ENCODE assay signal across 8 mouse cellular contexts in the genomic region with DNA sequence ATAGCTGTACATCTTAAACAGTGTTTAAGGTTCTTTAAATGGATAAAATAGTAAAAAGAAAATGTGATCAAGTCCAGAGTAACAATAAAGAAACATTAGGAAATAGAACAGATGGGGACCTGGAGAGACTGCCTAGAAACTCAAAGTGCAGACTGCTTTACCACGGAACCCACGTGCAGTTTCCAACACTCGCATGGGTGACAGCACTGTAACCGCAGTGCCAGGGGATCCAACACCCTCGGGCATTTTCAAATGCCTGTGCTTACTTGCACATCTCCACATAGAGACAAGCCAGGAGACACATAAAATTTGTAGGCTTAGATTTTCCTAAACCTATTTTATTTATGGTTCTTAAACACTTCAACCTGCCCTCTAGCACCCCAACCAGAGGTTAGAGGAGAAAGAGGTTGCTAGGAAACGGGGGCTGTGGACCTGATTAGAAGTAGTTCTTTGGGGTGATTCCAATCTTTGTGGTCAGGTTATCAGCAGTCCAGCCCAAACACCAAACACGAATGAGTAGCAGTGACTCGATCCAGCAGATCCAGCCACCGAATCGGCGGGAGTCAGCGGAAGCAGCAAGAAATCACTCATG. TPM values are rescaled to one million over a fixed set of nuclear protein-coding genes. Genes with fewer than 3 reads are reported as not detected.
DNase-seq lines count a peak whose midpoint lies in the region; ATAC-seq and TF ChIP-seq lines count a peak whose summit lies in the region.

No protein-coding gene starts in this region.

- peak overlapping the region; percentile 44 for H3K4me3 ChIP-seq in heart, embryonic 16.5 days (ENCODE audit: low read length)
- peak overlapping the region; percentile 37 to 76 for H3K4me3 ChIP-seq in MEL (ENCODE audit: control insufficient read depth in 1 of 2, insufficient read depth in 1 of 2, low read depth in 2 of 2, low read length in 2 of 2)
- peak overlapping the region; percentile 28 for H3K4me3 ChIP-seq in hindbrain, embryonic 13.5 days
- peak overlapping the region; percentile 26 for H3K4me3 ChIP-seq in midbrain, embryonic 14.5 days (replicated peaks; ENCODE audit: low read depth, low read length)

- 37% methylated on average over 12 of the region's 12 CpGs for WGBS in heart, embryonic 16.5 days
- WGBS in hindbrain, embryonic 13.5 days: 53% methylated on average over 12 of the region's 12 CpGs
- WGBS in midbrain, embryonic 14.5 days: 52% methylated on average over 12 of the region's 12 CpGs

- no peaks in the 10 kb centered on the region for H3K4me1 ChIP-seq in heart, embryonic 16.5 days (ENCODE audit: control insufficient read depth, insufficient read depth, low read length)
- peaks cover 0 to 5% of the 10 kb centered on the region in 2 experiments; a peak in 2 of 4 replicates for H3K4me1 ChIP-seq in MEL (ENCODE audit: control insufficient read depth in 1 of 2, insufficient read depth in 2 of 2, low read length in 2 of 2)
- H3K4me1 ChIP-seq in hindbrain, embryonic 13.5 days (replicated peaks): no peaks in the 10 kb centered on the region
- H3K4me1 ChIP-seq in midbrain, embryonic 14.5 days (ENCODE audit: control insufficient read depth, insufficient read depth, low read length): no peaks in the 10 kb centered on the region

- no peak for TF ChIP-seq RAD21 in MEL (IDR thresholded peaks at IDR 0.05; ENCODE audit: low read depth, low read length)

- H3K27ac ChIP-seq in heart, embryonic 16.5 days (ENCODE audit: low read length): no peak overlapping the region
- peak overlapping the region; percentile 41 for H3K27ac ChIP-seq in MEL (ENCODE audit: control insufficient read depth, low read depth, low read length)
- no peak overlapping the region for H3K27ac ChIP-seq in hindbrain, embryonic 13.5 days
- H3K27ac ChIP-seq in midbrain, embryonic 14.5 days (replicated peaks; ENCODE audit: low read depth, low read length): no peak overlapping the region

- 0 out of 2 replicates have a peak, but pooled peaks have one; percentile 17 for ATAC-seq in heart, embryonic 16.5 days (replicated peaks; ENCODE audit: extremely low read depth, insufficient read depth, low FRiP score)
- ATAC-seq in hindbrain, embryonic 13.5 days (ENCODE audit: low FRiP score): no peak
- no peak for ATAC-seq in midbrain, embryonic 14.5 days (ENCODE audit: low FRiP score, low TSS enrichment)

- H3K79me2 ChIP-seq in MEL (ENCODE audit: control insufficient read depth, insufficient read depth, low read length, poor library complexity): no peaks in the 10 kb centered on the region

- no peak for TF ChIP-seq CTCF in MEL (IDR thresholded peaks at IDR 0.05 in 2 of 3, conservative IDR thresholded peaks at IDR 0.05 in 1 of 3; ENCODE audit: control insufficient read depth in 1 of 3, insufficient read depth in 1 of 3, low read depth in 2 of 3, low read length in 3 of 3, poor library complexity in 1 of 3, severe bottlenecking in 1 of 3)

- no peak for TF ChIP-seq EP300 in MEL (IDR thresholded peaks at IDR 0.05; ENCODE audit: low read depth in 1 of 2, low read length in 2 of 2)

- DNase-seq in heart, adult 9 months (ENCODE audit: low spot score in 2 of 2): no peak
- no peak for DNase-seq in MEL (ENCODE audit: low read depth, low spot score)
- DNase-seq in midbrain, embryonic 14.5 days: no peak
- DNase-seq in adrenal gland, postnatal 25 days: no peak
- no peak for DNase-seq in right cerebral cortex, postnatal 10 days (ENCODE audit: low spot score in 2 of 2)
- no peak for DNase-seq in ovary, adult 18-20 months (ENCODE audit: low spot score)

- peak overlapping the region; percentile 63 for H3K9ac ChIP-seq in heart, embryonic 16.5 days (ENCODE audit: low read length)
- H3K9ac ChIP-seq in MEL (ENCODE audit: control insufficient read depth, low read depth, low read length, poor library complexity, severe bottlenecking): peak overlapping the region; percentile 41
- no peak overlapping the region; the same call in 1 of the 2 replicates for H3K9ac ChIP-seq in hindbrain, embryonic 13.5 days
- H3K9ac ChIP-seq in midbrain, embryonic 14.5 days (replicated peaks; ENCODE audit: low read length): peak overlapping the region; percentile 40; the same call in 1 of the 2 replicates

- H3K27me3 ChIP-seq in heart, embryonic 16.5 days (ENCODE audit: control insufficient read depth, insufficient read depth, low read length): no peaks in the 10 kb centered on the region
- H3K27me3 ChIP-seq in MEL (ENCODE audit: control insufficient read depth in 1 of 2, insufficient read depth in 2 of 2, low read length in 2 of 2): no peaks in the 10 kb centered on the region
- 0 out of 2 replicates have a peak, but pooled peaks cover 3% of the 10 kb centered on the region for H3K27me3 ChIP-seq in hindbrain, embryonic 13.5 days
- no peaks in the 10 kb centered on the region for H3K27me3 ChIP-seq in midbrain, embryonic 14.5 days (ENCODE audit: control insufficient read depth, insufficient read depth, low read length)

- H3K9me3 ChIP-seq in heart, embryonic 16.5 days (replicated peaks; ENCODE audit: control insufficient read depth, low read length): no peaks in the 10 kb centered on the region
- no peaks in the 10 kb centered on the region for H3K9me3 ChIP-seq in MEL (replicated peaks; ENCODE audit: insufficient read depth, low read length)
- H3K9me3 ChIP-seq in hindbrain, embryonic 13.5 days: no peaks in the 10 kb centered on the region
- no peaks in the 10 kb centered on the region for H3K9me3 ChIP-seq in midbrain, embryonic 14.5 days (ENCODE audit: control insufficient read depth, low read length)

- TF ChIP-seq POLR2A in MEL (IDR thresholded peaks at IDR 0.05; ENCODE audit: control insufficient read depth in 1 of 2, insufficient read depth in 1 of 2, low read depth in 1 of 2, low read length in 2 of 2, poor library complexity in 1 of 2): no peak

- H3K4me2 ChIP-seq in heart, embryonic 16.5 days (ENCODE audit: low read depth, low read length): peak overlapping the region; percentile 67
- H3K4me2 ChIP-seq in hindbrain, embryonic 13.5 days: peak overlapping the region; percentile 52
- peak overlapping the region; percentile 58 for H3K4me2 ChIP-seq in midbrain, embryonic 14.5 days (ENCODE audit: low read length)

- H3K36me3 ChIP-seq in heart, embryonic 16.5 days (ENCODE audit: control insufficient read depth, insufficient read depth): no peaks in the 10 kb centered on the region
- H3K36me3 ChIP-seq in MEL (ENCODE audit: control insufficient read depth in 1 of 2, insufficient read depth in 2 of 2, low read length in 2 of 2): peaks cover 0 to 5% of the 10 kb centered on the region in 2 experiments; a peak in 2 of 4 replicates
- no peaks in the 10 kb centered on the region for H3K36me3 ChIP-seq in hindbrain, embryonic 13.5 days
- no peaks in the 10 kb centered on the region for H3K36me3 ChIP-seq in midbrain, embryonic 14.5 days (ENCODE audit: control insufficient read depth, insufficient read depth, low read length)

TF ChIP-seq in MEL, 35 proteins besides CTCF, POLR2A, EP300 and RAD21:
- TF ChIP-seq UBTF (IDR thresholded peaks at IDR 0.05; ENCODE audit: borderline replicate concordance, insufficient read depth, low read depth, low read length) (no peak), RCOR1 (IDR thresholded peaks at IDR 0.05; ENCODE audit: low read depth, low read length) (peak; percentile 72), NRF1 (IDR thresholded peaks at IDR 0.05; ENCODE audit: insufficient read depth, low read depth, low read length, poor library complexity, severe bottlenecking) (no peak), GATA1 (IDR thresholded peaks at IDR 0.05; ENCODE audit: low read depth, low read length) (peak; percentile 61), TCF12 (IDR thresholded peaks at IDR 0.05; ENCODE audit: low read depth, low read length) (0 out of 2 replicates have a peak, but pooled peaks have one; percentile 15)
TF ChIP-seq in MEL: peak in this region for 3.

RNA-seq across cellular contexts. Expression of gene Dyrk1b, which starts 29.2 kb away (rescaled TPM):
- polyA plus RNA-seq in heart, embryonic 16.5 days (2015; fragmentation: Nextera tagmentation; extraction: Ambion mirVana): 7.7 and 8.9 TPM in 2 replicates
- 0.69 and 0.85 TPM in 2 replicates for total RNA-seq in MEL (2012; rRNA removed)
- under 1 TPM in 1 of 2 experiments, not detected in 1; 0.89 TPM for polyA plus RNA-seq in MEL (2012; ENCODE audit: insufficient read depth in 1 of 2, insufficient read length in 2 of 2, low read depth in 1 of 2, low replicate concordance in 2 of 2, missing spikeins in 1 of 2)
- polyA plus RNA-seq in hindbrain, embryonic 13.5 days (2015; fragmentation: Nextera tagmentation; extraction: Ambion mirVana): 15.1 and 16.3 TPM in 2 replicates
- polyA plus RNA-seq in midbrain, embryonic 14.5 days (2014; fragmentation: Nextera tagmentation; extraction: Ambion mirVana): 13.7 and 17.3 TPM in 2 replicates
- total RNA-seq in adrenal gland, postnatal 25 days (2021): 42.3 and 46.2 TPM in 2 replicates

RNA-seq across cellular contexts. Expression of gene Fbl, which starts 39.0 kb away (rescaled TPM):
- 62.4 and 71.5 TPM in 2 replicates for polyA plus RNA-seq in heart, embryonic 16.5 days (2015; fragmentation: Nextera tagmentation; extraction: Ambion mirVana)
- total RNA-seq in MEL (2012; rRNA removed): 262 and 268 TPM in 2 replicates
- polyA plus RNA-seq in MEL (2012; ENCODE audit: insufficient read depth in 1 of 2, insufficient read length in 2 of 2, low read depth in 1 of 2, low replicate concordance in 2 of 2, missing spikeins in 1 of 2): 100 to 1,000 TPM in 1 of 2 experiments, not detected in 1; 819 TPM
- polyA plus RNA-seq in hindbrain, embryonic 13.5 days (2015; fragmentation: Nextera tagmentation; extraction: Ambion mirVana): 84.2 and 92.0 TPM in 2 replicates
- polyA plus RNA-seq in midbrain, embryonic 14.5 days (2014; fragmentation: Nextera tagmentation; extraction: Ambion mirVana): 26.2 and 36.4 TPM in 2 replicates
- total RNA-seq in adrenal gland, postnatal 25 days (2021): 91.9 and 107 TPM in 2 replicates

RNA-seq across cellular contexts. Expression of gene Eid2, which starts 59.2 kb away (rescaled TPM):
- 0.68 and 0.94 TPM in 2 replicates for polyA plus RNA-seq in heart, embryonic 16.5 days (2015; fragmentation: Nextera tagmentation; extraction: Ambion mirVana)
- total RNA-seq in MEL (2012; rRNA removed): not detected in 2 replicates
- not detected for polyA plus RNA-seq in MEL (2012; ENCODE audit: insufficient read depth in 1 of 2, insufficient read length in 2 of 2, low read depth in 1 of 2, low replicate concordance in 2 of 2, missing spikeins in 1 of 2)
- 4.3 and 4.6 TPM in 2 replicates for polyA plus RNA-seq in hindbrain, embryonic 13.5 days (2015; fragmentation: Nextera tagmentation; extraction: Ambion mirVana)
- polyA plus RNA-seq in midbrain, embryonic 14.5 days (2014; fragmentation: Nextera tagmentation; extraction: Ambion mirVana): 6.8 and 14.7 TPM in 2 replicates
- 22.5 and 26.6 TPM in 2 replicates for total RNA-seq in adrenal gland, postnatal 25 days (2021)
